Mouse (Mus musculus) left cerebral cortex, postnatal 14 days (tissue): ENCODE measurements around the gene 4930430A15Rik. TPM values are rescaled to one million over a fixed set of nuclear protein-coding genes. Genes with fewer than 3 reads are reported as not detected.

Experiments used
- DNase-seq, 2 experiments: peaks; one replicate each; pipeline ENCODE4 v3.0.0; 2021 to 2022; ENCODE audit warnings: low spot score in 2 of 2, mixed read lengths in 1 of 2
- intact Hi-C: fragments of 180-260 bp; cut with DNase I; formaldehyde crosslinking; loops from one replicate; pipeline ENCODE4 v1.15.1; 2025
- long read RNA-seq, 2 experiments: library from polyadenylated mRNA; stranded (forward); transcript quantifications; one replicate each; pipeline ENCODE4 v2.0.0; 2021
- total RNA-seq, 2 experiments: library from RNA; stranded (reverse); gene quantifications; 2 replicates each; pipeline ENCODE4 v1.2.3; 2021

4930430A15Rik gene
- not detected for total RNA-seq
- long read RNA-seq, experiment 1: 0 reads
- long read RNA-seq, experiment 2: 0 reads

DNA sequence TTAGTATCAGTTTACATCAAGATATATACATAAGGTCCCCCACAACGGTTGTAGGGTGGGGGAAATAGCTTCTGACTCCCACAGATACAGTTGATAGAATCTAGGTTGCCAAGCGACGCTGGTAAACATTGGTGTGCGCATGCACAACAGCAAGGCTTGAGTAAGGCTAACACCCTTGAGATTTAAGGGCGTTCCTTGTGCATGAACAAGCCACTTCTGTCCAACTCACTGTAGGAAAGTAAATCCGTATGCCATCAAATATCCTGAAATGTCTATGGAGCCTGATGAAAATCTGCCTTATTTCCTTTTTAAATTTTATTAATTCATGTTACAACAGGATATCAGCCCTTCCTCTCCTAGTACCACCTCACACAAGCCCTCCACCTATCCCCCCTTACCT lies at the start of gene 4930430A15Rik:
Gene 4930430A15Rik (minus strand): TSS at position 101 of the 400 bp plus-strand sequence.
- no peak for DNase-seq
- intact Hi-C loops: no loop called here

DNA sequence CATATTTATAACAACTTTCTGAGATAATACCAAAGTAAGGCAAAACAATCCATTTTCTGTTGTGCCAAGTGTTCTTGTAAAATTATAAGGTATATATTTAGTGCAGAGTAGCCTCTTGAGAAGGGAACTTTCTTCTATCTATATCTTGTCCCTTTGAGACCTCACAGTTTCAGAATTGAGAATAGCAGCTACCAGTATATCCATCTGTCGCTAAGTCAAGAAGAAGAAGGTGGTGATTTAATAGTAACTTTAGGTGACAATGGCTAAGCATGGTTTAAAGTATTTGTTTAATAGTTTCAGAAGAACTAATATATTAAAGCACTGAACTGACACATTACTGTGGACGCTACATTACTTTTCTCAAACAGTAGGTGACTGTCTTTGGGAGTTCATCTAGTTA lies 44.6 kb upstream of the 4930430A15Rik start, which contains the start of gene Olfr1277:
Gene Olfr1277 (minus strand): TSS at position 101 of the 400 bp plus-strand sequence.
- intact Hi-C loops: no loop called here

DNA sequence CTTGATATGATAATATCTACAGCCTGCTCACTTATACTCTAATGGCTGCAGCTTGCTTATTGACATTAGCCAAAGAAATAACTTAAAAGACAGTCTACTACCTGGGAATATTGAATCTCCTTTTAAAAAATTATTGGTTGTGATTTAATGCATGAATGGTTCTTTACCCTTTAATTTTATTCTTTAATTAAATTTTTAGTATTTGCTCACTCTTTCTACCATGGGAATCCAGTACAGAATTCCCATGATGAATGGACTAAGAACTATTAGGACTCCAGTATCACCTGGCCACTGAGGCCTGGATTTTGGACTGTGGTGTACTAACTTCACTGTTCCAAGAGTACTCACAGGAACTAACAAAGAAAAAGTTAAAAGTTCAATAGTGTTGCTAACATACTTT lies 24.8 kb upstream of the 4930430A15Rik start, which contains the start of gene Olfr1276:
Gene Olfr1276 (plus strand): TSS at position 301 of the 400 bp plus-strand sequence.
- intact Hi-C loops: no loop called here
- DNase-seq: no peak

More for the DNA sequence above, 44.6 kb upstream of the 4930430A15Rik start, which contains the start of gene Olfr1277:
- DNase-seq: no peak

DNA sequence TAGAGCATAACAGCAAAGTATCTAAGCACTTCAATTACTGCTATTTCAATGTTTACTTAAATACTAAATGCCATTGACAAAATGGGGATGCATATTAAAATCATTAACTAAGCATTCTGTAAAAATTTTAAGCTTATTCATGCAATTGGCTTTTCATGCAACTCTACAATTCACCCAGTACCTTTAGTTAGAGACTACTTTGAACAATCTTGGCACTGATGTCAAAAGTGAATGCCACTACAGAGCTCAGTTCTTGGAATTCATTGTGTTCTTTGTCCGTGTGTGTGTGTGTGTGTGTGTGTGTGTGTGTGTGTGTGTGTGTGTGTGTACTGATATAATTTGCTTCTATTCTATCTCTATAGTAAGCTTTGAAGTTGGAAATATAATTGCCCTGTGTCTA lies 5.8 kb upstream of the 4930430A15Rik start, which contains the start of gene Olfr1275:
Gene Olfr1275 (minus strand): TSS at position 101 of the 400 bp plus-strand sequence.
- no peak for DNase-seq
- intact Hi-C loops: no loop called here

DNA sequence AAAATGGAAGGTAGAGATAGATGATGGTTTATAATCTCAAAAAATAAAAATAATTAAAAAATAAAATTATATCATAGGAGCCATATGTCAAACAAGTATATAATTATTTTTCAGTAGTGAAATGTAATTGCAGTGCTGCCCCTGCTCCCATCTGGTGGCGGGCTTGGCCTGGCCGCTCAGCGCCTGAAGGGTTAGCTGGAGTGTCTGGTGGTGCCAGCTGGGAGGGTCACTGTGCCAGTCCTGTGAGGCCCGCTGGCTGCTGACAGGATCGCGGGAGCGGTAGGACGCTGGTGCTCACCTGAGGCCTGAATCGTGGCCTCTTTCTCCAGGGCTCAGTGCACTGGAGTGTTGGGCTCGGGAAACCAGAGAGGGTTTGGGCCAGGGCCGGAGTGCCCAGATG lies 47.3 kb downstream of the 4930430A15Rik start:
- no peak for DNase-seq
- intact Hi-C loops: no loop called here

DNA sequence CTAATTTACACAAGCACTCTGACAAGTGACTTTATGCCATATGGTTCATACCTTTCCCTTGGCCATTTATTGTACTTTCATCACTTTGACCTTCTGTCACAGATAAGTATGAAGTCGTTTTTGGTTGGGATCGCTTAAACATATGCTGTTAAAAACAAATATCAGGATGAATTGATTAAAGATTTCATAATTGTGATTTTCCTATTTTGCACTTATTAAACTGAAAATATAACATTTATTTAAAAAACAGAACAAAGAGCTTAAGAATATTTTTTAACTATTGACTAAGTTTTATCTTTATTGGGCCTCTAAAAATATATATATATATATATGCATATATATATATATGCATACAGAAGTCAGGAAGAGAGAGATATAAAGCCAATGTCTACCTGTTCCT lies 76.6 kb downstream of the 4930430A15Rik start, which contains the start of gene Gm15130:
Gene Gm15130 (minus strand): TSS at position 101 of the 400 bp plus-strand sequence.
- DNase-seq: no peak
- intact Hi-C loops: no loop called here

DNA sequence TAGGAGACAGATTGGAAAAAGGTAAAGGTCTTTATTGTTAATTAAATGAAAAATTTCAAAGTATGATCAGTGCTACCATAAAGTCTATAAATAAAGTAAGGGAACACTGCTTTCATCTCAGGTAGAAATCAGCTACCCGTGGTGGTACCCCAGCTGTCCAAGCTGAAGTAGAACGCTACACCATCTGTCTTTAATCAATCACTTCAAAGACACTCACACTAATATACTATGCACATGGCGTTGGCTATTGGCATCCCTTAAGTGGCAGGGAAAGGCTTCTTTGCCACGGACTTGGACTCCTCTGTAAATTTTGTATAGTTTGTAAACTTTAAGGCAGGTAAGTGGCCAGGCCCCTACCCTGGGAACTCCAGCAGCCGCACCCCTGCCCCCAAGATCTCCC lies 93.7 kb downstream of the 4930430A15Rik start:
- DNase-seq: no peak
- intact Hi-C loops: no loop called here

Other genes starting within 250 kb of the 4930430A15Rik start
- gene Gm13941, start 123.6 kb downstream of the 4930430A15Rik start, total RNA-seq: not detected
- not detected for gene Gm15130, start 76.7 kb downstream of the 4930430A15Rik start, total RNA-seq
- gene Olfr1275, start 5.7 kb upstream of the 4930430A15Rik start, total RNA-seq: not detected
- gene Olfr1276, start 24.9 kb upstream of the 4930430A15Rik start, total RNA-seq: not detected
- not detected for gene Olfr1277, start 44.5 kb upstream of the 4930430A15Rik start, total RNA-seq
- gene Olfr1278, start 60.5 kb upstream of the 4930430A15Rik start, total RNA-seq: not detected
- not detected for gene Olfr1279, start 71.0 kb upstream of the 4930430A15Rik start, total RNA-seq
- gene Olfr1280, start 84.4 kb upstream of the 4930430A15Rik start, total RNA-seq: not detected
- gene Olfr1281, start 96.9 kb upstream of the 4930430A15Rik start, total RNA-seq: not detected
- not detected for gene Olfr1282, start 106.5 kb upstream of the 4930430A15Rik start, total RNA-seq
- not detected for gene Olfr1283, start 137.2 kb upstream of the 4930430A15Rik start, total RNA-seq
- not detected for gene Olfr1284, start 145.9 kb upstream of the 4930430A15Rik start, total RNA-seq
- not detected for gene Olfr1286, start 193.5 kb upstream of the 4930430A15Rik start, total RNA-seq
- gene Olfr1287, start 219.5 kb upstream of the 4930430A15Rik start, total RNA-seq: not detected
- gene Olfr1288, start 244.5 kb upstream of the 4930430A15Rik start, total RNA-seq: not detected